Mouse (Mus musculus) ES-Bruce4 (cell line): ENCODE results near the gene Ggta1.

ENCODE experiments used
- CTCF ChIP-seq: IDR thresholded peaks from one replicate; pipeline ENCODE4 v1.8.1; 2011; ENCODE audit warnings: low read depth, low read length
- EP300 ChIP-seq: IDR thresholded peaks from 2 replicates; pipeline ENCODE4 v1.6.1; 2011; ENCODE audit warnings: low read depth, low read length; ENCODE audit not compliant: insufficient read depth
- POLR2A ChIP-seq: IDR thresholded peaks from one replicate; pipeline ENCODE4 v1.8.1; 2011; ENCODE audit warnings: low read length; ENCODE audit not compliant: insufficient read depth

DNA sequence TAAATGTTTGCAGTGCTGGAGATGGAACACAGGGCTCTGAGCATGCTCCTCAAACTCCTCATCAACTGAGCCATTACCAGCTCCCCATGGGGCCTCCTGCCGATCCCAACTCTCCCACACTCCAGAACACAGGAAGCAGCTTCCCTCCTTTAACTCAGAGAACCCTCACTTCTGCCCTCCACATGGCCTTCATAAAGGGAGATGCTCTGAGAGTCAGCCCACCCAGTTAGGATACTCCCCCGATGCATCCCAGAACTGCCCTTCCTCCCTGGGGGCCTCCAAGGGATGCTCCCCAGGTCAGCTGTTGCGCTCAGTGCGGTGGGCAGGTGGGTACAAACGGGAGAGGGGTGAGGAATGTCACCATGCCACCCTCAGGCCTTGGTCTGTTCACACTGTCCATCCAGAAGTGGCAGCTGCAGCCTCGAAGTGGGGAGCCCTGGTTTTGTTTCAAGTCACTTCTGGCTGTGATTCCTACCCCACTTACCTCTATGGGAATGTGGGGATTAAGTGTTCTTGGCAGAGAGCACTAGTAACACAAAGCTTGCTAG, 28.4 kb downstream of the Ggta1 start:
- TF ChIP-seq EP300: no peak
- TF ChIP-seq CTCF: no peak
- no peak for TF ChIP-seq POLR2A
